Mouse (Mus musculus) lung, postnatal 0 days (tissue): ENCODE results near the gene Tmem132a.

Source experiments
- CTCF ChIP-seq: IDR thresholded peaks from 2 replicates; pipeline ENCODE4 v1.5.1; 2016; ENCODE audit warnings: antibody characterized with exemption, mild to moderate bottlenecking
- EP300 ChIP-seq: IDR thresholded peaks from 2 replicates; pipeline ENCODE4 v1.6.1; 2016; ENCODE audit warnings: antibody characterized with exemption, mild to moderate bottlenecking, control low read depth

GRCm38 (mm10) chr19:10909087-10909721 lies 39.5 kb upstream of the Tmem132a start:
- TF ChIP-seq CTCF: no peak
- TF ChIP-seq EP300: peak; percentile 67
